Mouse (Mus musculus) inflammation-experienced regulatory T-cells (primary cell): ENCODE data around the gene Gm17654. TPM values are rescaled to one million over a fixed set of nuclear protein-coding genes. Genes with fewer than 3 reads are reported as not detected.

Source experiments
- polyA plus RNA-seq, 2 experiments: library from polyadenylated mRNA; unstranded; fragments of 100-300 nt; shearing (Covaris generic); gene quantifications; one replicate each; pipeline ENCODE4 v1.2.1; 2017

Gm17654 gene
- polyA plus RNA-seq: under 1 TPM in 1 of 2 experiments, not detected in 1; 0.89 TPM

DNA sequence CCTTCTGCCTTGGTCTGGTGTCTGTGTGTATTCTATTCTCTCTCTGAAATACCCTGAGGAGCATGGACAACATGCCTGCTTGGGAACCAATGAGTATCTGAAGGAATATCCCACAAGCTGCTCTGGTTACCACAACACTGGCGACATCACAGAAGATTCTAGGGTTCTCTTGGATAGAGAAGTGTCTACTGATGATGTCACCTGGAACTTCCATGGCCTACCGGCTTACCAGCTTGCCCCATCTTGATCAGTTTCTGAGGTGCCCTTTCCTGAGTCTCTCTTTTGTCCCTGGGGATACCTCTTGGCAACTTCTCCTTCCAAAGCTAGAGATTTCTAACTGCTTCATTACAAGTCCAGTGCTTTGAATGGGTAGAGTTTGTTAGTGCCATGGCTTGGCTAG is at the start of gene Gm17654:
Gene Gm17654 (minus strand): TSS at position 101 of the 400 bp plus-strand sequence.

GRCm38 (mm10) chr14:43607913-43608312 is 29.0 kb upstream of the Gm17654 start, which contains the start of gene Gm10375:
TSS of gene Gm10375 (minus strand) at chr14:43608013.

GRCm38 (mm10) chr14:43543276-43543675 is 35.7 kb downstream of the Gm17654 start, which contains the start of gene Gm5799:
TSS of gene Gm5799 (plus strand) at chr14:43543576.

Other genes with a start within 250 kb of the Gm17654 start
- gene 1700001F09Rik, start 231.3 kb downstream of the Gm17654 start, polyA plus RNA-seq: not detected
- not detected for gene Gm8138, start 162.8 kb downstream of the Gm17654 start, polyA plus RNA-seq
- under 1 TPM in 1 of 2 experiments, not detected in 1; 0.43 TPM for gene Gm5799, start 35.6 kb downstream of the Gm17654 start, polyA plus RNA-seq
- not detected for gene Gm10375, start 28.9 kb upstream of the Gm17654 start, polyA plus RNA-seq
- gene Gm8165, start 98.1 kb upstream of the Gm17654 start, polyA plus RNA-seq: under 1 TPM in 1 of 2 experiments, not detected in 1; 0.51 TPM
- 10 to 100 TPM in 1 of 2 experiments, 1 to 10 TPM in 1; 1.7 to 11.6 TPM for gene Gm7324, start 118.7 kb upstream of the Gm17654 start, polyA plus RNA-seq
- gene Gm16506, start 148.3 kb upstream of the Gm17654 start, polyA plus RNA-seq: not detected
- not detected for gene Gm6526, start 168.7 kb upstream of the Gm17654 start, polyA plus RNA-seq
- gene Gm8180, start 205.6 kb upstream of the Gm17654 start, polyA plus RNA-seq: not detected